ENCODE assay signal across 9 mouse cellular contexts in genomic region chr5:100519027-100519411, GRCm38 (mm10). TPM values are rescaled to one million over a fixed set of nuclear protein-coding genes. Genes with fewer than 3 reads are reported as not detected.
DNase-seq lines count a peak whose midpoint lies in the region; ATAC-seq and TF ChIP-seq lines count a peak whose summit lies in the region.
"Had no signal": no experiment of that assay in that cellular context is flagged by ENCODE, and none has a peak within 500 bp of the region (broad histone marks: within the 10 kb centered on the region; RNA-seq: fewer than 3 reads in every experiment).

No protein-coding gene starts in this region.

- WGBS in embryonic facial prominence, embryonic 10.5 days: 12% methylated on average over 5 of the region's 5 CpGs
- WGBS in hindbrain, embryonic 16.5 days: 5% methylated on average over 5 of the region's 5 CpGs
- 10% methylated on average over 5 of the region's 5 CpGs for WGBS in midbrain, postnatal 0 days

- no peaks in the 10 kb centered on the region for H3K9me3 ChIP-seq in embryonic facial prominence, embryonic 10.5 days
- H3K9me3 ChIP-seq in hindbrain, embryonic 16.5 days (ENCODE audit: control insufficient read depth, low read length): no peaks in the 10 kb centered on the region
- no peaks in the 10 kb centered on the region for H3K9me3 ChIP-seq in midbrain, postnatal 0 days (ENCODE audit: low read length)

- H3K36me3 ChIP-seq in embryonic facial prominence, embryonic 10.5 days (replicated peaks): peaks cover 23% of the 10 kb centered on the region
- no peaks in the 10 kb centered on the region for H3K36me3 ChIP-seq in hindbrain, embryonic 16.5 days (ENCODE audit: control insufficient read depth, insufficient read depth, low read length)
- no peaks in the 10 kb centered on the region for H3K36me3 ChIP-seq in midbrain, postnatal 0 days (ENCODE audit: insufficient read depth, low read length)

- ATAC-seq in hindbrain, embryonic 16.5 days: no peak
- ATAC-seq in midbrain, postnatal 0 days (ENCODE audit: low FRiP score): peak; percentile 14; the same call in 1 of the 2 replicates

- H3K4me2 ChIP-seq in hindbrain, embryonic 16.5 days (ENCODE audit: low read length): peak overlapping the region; percentile 89
- peak overlapping the region; percentile 77 for H3K4me2 ChIP-seq in midbrain, postnatal 0 days (ENCODE audit: low read depth, low read length, poor library complexity, severe bottlenecking)

- peak overlapping the region; percentile 91 for H3K27ac ChIP-seq in layer of hippocampus, adult 2 months
- peak overlapping the region; percentile 93 for H3K27ac ChIP-seq in embryonic facial prominence, embryonic 10.5 days (replicated peaks)
- no peak overlapping the region for H3K27ac ChIP-seq in hindbrain, embryonic 16.5 days (ENCODE audit: low read depth, low read length)
- H3K27ac ChIP-seq in midbrain, postnatal 0 days (ENCODE audit: low read depth, low read length): peak overlapping the region; percentile 82; the same call in 1 of the 2 replicates

- peaks cover 20% of the 10 kb centered on the region for H3K4me1 ChIP-seq in embryonic facial prominence, embryonic 10.5 days
- H3K4me1 ChIP-seq in hindbrain, embryonic 16.5 days (ENCODE audit: control insufficient read depth, insufficient read depth, low read depth, low read length): peaks cover 15% of the 10 kb centered on the region
- peaks cover 4% of the 10 kb centered on the region; the same call in 1 of the 2 replicates for H3K4me1 ChIP-seq in midbrain, postnatal 0 days (ENCODE audit: insufficient read depth, low read length)

- peak overlapping the region; percentile 79 for H3K4me3 ChIP-seq in layer of hippocampus, adult 2 months
- peak overlapping the region; percentile 85 for H3K4me3 ChIP-seq in embryonic facial prominence, embryonic 10.5 days
- H3K4me3 ChIP-seq in hindbrain, embryonic 16.5 days (ENCODE audit: low read length): peak overlapping the region; percentile 64
- peak overlapping the region; percentile 64 for H3K4me3 ChIP-seq in midbrain, postnatal 0 days (ENCODE audit: low read depth, low read length)

- H3K27me3 ChIP-seq in embryonic facial prominence, embryonic 10.5 days (replicated peaks; ENCODE audit: low read depth, poor library complexity, severe bottlenecking): no peaks in the 10 kb centered on the region
- H3K27me3 ChIP-seq in hindbrain, embryonic 16.5 days (replicated peaks; ENCODE audit: control insufficient read depth, insufficient read depth, low read length): no peaks in the 10 kb centered on the region
- no peaks in the 10 kb centered on the region; the same call in 1 of the 2 replicates for H3K27me3 ChIP-seq in midbrain, postnatal 0 days (ENCODE audit: insufficient read depth, low read length)

- DNase-seq in layer of hippocampus, adult 2 months (ENCODE audit: low spot score in 2 of 2): no peak
- DNase-seq in layer of hippocampus, adult 9-10 months (ENCODE audit: low spot score): no peak
- DNase-seq in embryonic facial prominence, embryonic 10.5 days (ENCODE audit: low spot score): peak; percentile 19
- DNase-seq in midbrain, postnatal 0 days (ENCODE audit: low spot score): no peak
- DNase-seq in cerebellum, adult 18-20 months: no peak
- no peak for DNase-seq in ovary, postnatal 10 days (ENCODE audit: low spot score)
- no peak for DNase-seq in spleen, postnatal 4 days (ENCODE audit: low spot score in 2 of 2)

- H3K9ac ChIP-seq in hindbrain, embryonic 16.5 days (ENCODE audit: low read depth, low read length): peak overlapping the region; percentile 71
- peak overlapping the region; percentile 78 for H3K9ac ChIP-seq in midbrain, postnatal 0 days (replicated peaks; ENCODE audit: low read length, poor library complexity, severe bottlenecking)

- TF ChIP-seq CTCF in layer of hippocampus, adult 2 months (conservative IDR thresholded peaks at IDR 0.05): no peak
- TF ChIP-seq CTCF in midbrain, postnatal 0 days (IDR thresholded peaks at IDR 0.05): no peak

RNA-seq across cellular contexts. Expression of gene Cops4, which starts 0.9 kb away (rescaled TPM):
- total RNA-seq in layer of hippocampus, adult 2 months (2021): 10 to 100 TPM; 78.8 to 81.4 TPM
- 236 and 237 TPM in 2 replicates for polyA plus RNA-seq in embryonic facial prominence, embryonic 10.5 days (2016; fragmentation: Nextera tagmentation; extraction: Ambion mirVana)
- 170 and 173 TPM in 2 replicates for polyA plus RNA-seq in hindbrain, embryonic 16.5 days (2015; fragmentation: Nextera tagmentation; extraction: Ambion mirVana)
- 100 and 108 TPM in 2 replicates for total RNA-seq in midbrain, postnatal 0 days (2014; rRNA removed)
- 168 and 174 TPM in 2 replicates for polyA plus RNA-seq in midbrain, postnatal 0 days (2015; fragmentation: Nextera tagmentation; extraction: Ambion mirVana)

RNA-seq across cellular contexts. Expression of gene Lin54, which starts 18.6 kb away (rescaled TPM):
- 10 to 100 TPM; 16.2 to 19.0 TPM for total RNA-seq in layer of hippocampus, adult 2 months (2021)
- 14.2 and 15.4 TPM in 2 replicates for polyA plus RNA-seq in embryonic facial prominence, embryonic 10.5 days (2016; fragmentation: Nextera tagmentation; extraction: Ambion mirVana)
- polyA plus RNA-seq in hindbrain, embryonic 16.5 days (2015; fragmentation: Nextera tagmentation; extraction: Ambion mirVana): 7.7 and 8.8 TPM in 2 replicates
- 10.9 and 11.4 TPM in 2 replicates for total RNA-seq in midbrain, postnatal 0 days (2014; rRNA removed)
- 6.0 and 6.3 TPM in 2 replicates for polyA plus RNA-seq in midbrain, postnatal 0 days (2015; fragmentation: Nextera tagmentation; extraction: Ambion mirVana)

RNA-seq across cellular contexts. Expression of gene Plac8, which starts 53.0 kb away (rescaled TPM):
- not detected for total RNA-seq in layer of hippocampus, adult 2 months (2021)
- 3.7 and 4.2 TPM in 2 replicates for polyA plus RNA-seq in embryonic facial prominence, embryonic 10.5 days (2016; fragmentation: Nextera tagmentation; extraction: Ambion mirVana)
- 0.65 and 0.66 TPM in 2 replicates for polyA plus RNA-seq in hindbrain, embryonic 16.5 days (2015; fragmentation: Nextera tagmentation; extraction: Ambion mirVana)
- 3.4 and 3.7 TPM in 2 replicates for total RNA-seq in midbrain, postnatal 0 days (2014; rRNA removed)
- polyA plus RNA-seq in midbrain, postnatal 0 days (2015; fragmentation: Nextera tagmentation; extraction: Ambion mirVana): 1.3 and 1.7 TPM in 2 replicates
- total RNA-seq: left cerebral cortex, postnatal 36 days had no signal
